Mouse (Mus musculus) embryo, embryonic 11.5 days (tissue): ENCODE results near the gene Plau.

ENCODE experiments used
- DNase-seq: peaks from one replicate; pipeline ENCODE4 v3.0.0-alpha.2; 2012; ENCODE audit warnings: low read depth, low spot score

Plau gene

DNA sequence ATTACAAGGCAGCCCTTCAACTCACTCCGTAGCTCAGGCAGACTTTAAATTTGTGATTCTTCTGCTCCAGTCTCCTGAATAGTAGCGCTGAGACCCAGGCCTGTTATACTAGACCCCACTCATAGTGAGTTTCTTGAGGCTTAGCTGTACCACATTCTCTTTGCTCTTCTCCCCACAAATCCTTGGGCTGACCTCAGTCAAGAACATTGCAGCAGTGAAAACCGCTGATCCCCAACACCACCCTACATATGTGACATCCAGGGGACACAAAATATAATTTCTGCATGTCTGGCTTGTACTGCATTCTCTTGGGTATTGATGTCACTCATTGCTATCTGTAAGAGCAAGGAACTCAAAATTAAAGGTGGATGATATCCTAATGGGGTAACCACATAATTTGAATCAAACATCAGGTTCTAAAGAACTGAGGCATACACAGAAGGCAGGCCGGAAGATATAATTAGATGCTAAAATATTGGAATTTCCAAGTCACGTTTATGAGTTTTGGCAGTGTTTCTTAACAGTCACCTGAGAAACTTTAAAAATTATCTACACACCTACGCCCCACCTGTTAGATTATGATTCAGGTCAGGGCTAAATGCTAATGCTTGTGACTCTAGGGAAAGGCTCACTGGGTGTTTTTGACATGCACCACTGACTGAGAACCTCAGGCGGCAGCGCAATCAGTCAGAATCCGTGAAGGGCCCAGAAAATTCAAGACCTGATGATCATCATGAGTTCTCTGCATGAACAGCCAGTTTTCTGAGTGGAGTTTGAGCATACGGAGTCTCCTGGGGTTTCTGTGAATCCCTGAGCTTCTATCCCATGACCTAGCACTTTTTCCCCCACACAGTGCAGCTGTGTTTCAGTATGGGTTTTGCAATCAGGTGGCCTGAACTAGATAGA lies 8.5 kb downstream of the Plau start:
- DNase-seq = no peak

DNA sequence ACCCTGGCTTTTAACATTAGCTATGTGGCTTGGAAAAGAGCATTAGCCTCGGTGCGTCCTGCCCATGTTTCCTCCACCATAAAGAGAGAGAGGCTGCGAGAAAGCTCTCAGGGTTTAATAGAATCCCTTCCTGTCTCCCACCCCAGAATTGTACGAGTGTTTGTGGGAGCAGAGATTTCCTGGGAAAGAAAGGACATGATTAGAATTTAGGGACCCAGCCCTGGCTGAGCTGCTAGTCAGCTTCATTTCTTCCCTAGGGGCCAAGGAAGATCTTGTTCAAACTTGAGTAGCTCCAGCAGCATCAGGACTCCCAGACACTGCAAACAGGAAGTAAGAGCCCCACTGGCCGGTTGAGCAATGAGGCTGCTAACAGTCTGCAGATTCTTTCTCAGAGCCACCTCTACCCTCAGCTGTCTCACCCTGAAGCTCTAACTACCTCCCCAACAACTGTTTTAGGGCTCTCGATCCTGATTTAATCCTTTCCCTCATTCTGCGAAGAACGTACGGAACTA lies 9.2 kb downstream of the Plau start:
- DNase-seq = no peak

- DNase-seq = no peak
Measured at GRCm38 (mm10) chr14:20846214-20846613, 9.8 kb downstream of the Plau start.

GRCm38 (mm10) chr14:20847637-20848129 lies 11.2 kb downstream of the Plau start:
- no peak for DNase-seq

DNA sequence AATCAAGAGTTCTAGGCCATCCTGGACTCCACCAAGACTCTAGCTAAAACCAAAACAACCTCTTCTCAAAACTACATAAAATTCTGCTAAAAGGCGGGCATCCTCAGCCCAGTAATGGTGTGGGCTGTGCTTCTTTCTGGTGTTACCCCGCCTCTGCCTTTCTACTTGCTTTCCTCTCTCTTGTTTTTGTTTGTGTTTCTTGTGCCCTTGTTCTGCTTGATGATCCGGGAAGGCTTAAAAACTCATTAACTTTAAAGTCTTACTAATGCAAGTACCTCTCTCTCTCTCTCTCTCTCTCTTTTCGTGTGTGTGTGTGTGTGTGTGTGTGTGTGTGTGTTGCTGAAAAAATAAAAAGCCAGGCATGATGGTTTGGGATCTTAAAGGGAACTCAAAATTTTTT lies 13.3 kb downstream of the Plau start:
- DNase-seq = no peak

GRCm38 (mm10) chr14:20850498-20850897 lies 14.0 kb downstream of the Plau start:
- no peak for DNase-seq

GRCm38 (mm10) chr14:20851776-20852175 lies 15.3 kb downstream of the Plau start:
- DNase-seq = no peak

DNA sequence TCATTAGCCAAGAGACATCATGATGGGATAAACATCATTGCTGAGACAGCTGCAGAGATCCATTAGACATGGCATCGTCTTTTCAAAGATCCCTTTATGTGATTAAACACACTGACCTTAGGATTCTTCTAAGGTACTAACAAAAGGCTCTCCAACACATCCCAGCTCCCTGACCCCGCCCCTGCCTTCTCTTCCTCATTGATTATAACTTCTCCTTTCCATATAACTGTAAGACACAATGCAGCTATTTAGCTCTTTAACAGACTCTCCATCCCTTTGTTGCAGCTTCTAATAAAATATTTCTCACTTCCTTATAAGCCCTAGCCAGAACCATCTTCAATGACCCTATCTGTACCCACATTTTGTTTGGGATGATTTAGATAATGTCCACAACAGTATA lies 24.7 kb downstream of the Plau start:
- DNase-seq = no peak

GRCm38 (mm10) chr14:20861559-20861958 lies 25.1 kb downstream of the Plau start:
- no peak for DNase-seq

- no peak for DNase-seq
Measured at GRCm38 (mm10) chr14:20863306-20864065, 27.0 kb downstream of the Plau start.

- no peak for DNase-seq
Measured at GRCm38 (mm10) chr14:20864192-20864591, 27.7 kb downstream of the Plau start.

- DNase-seq = no peak
Measured at GRCm38 (mm10) chr14:20865604-20866003, 29.1 kb downstream of the Plau start.

DNA sequence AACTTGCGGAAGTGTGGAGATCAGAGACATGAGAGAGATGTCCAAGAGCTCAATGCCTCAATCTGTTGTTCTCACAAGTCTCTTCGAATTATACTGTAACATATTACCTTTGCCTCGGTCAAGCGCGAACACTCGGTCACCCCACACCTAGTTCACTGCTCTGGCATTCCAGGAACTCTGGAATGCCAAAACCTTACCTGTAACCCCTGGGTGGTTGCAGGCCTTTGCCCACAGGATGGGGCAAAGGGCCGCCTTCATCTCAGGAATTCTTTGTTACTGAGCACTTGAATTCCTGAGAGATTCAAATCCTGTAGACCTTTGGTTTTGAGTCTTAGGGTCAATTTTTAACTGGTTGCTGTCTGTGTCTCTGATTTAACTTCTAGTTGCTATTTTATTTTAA lies 29.9 kb downstream of the Plau start:
- no peak for DNase-seq

DNA sequence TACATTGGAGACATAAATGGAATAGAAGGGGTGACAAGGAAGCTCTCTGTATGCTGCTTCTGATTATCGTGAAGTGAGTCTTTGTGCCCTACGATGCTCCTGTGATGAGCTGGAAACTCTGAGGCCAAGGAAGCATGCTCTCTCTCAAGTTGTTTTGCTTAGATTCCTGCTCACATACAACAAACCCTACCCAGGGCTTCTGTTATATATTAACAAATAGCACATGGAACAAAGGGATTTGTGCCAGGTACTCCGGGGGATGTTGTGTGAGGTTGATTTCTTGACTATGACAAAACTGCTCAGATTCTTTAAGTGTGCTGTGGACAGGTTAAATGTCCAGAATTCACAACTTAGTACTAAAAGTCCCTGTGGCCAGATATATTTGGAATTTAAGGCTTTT lies 33.6 kb downstream of the Plau start:
- DNase-seq = no peak

DNA sequence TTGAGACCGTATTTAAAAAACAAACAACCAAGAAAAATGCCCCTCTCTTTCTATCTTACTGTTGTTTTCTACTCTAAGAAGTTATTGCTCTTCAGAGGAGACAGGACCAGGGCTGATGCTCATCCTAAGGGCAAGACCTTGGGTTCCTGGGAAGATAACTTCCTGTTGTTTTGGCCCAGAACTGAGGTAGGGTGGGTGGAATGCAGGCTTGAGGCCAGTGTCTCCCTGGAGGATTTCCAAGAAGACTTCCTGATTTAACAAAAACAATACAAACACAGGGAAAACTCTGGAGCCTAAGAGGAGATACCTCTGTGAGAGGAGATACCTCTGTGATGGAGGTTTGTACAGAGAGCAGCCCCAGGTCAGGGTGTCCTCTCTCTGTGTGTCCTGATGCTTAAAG lies 35.0 kb downstream of the Plau start:
- DNase-seq = no peak

DNA sequence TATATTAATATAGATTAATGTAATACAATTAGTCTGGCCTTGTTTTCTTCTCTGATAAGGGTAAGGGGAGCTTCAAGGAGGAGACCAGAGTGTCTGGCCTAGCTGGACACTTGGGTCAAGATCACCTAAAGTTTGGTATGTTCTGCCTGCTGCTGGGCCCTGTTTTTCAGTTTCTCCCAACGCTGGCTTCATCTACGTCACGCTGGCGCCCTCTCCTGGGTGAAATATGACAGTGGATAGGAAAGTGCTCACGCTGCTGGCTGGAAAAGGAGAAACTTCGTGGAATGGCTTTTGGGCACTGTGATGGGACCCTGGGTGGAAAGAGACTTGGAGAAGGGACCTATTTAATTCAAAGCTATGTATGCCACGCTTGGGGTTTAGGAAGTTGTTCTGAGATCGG lies 36.8 kb downstream of the Plau start:
- DNase-seq = peak; percentile 76

GRCm38 (mm10) chr14:20873931-20874330 lies 37.5 kb downstream of the Plau start:
- DNase-seq = no peak

DNA sequence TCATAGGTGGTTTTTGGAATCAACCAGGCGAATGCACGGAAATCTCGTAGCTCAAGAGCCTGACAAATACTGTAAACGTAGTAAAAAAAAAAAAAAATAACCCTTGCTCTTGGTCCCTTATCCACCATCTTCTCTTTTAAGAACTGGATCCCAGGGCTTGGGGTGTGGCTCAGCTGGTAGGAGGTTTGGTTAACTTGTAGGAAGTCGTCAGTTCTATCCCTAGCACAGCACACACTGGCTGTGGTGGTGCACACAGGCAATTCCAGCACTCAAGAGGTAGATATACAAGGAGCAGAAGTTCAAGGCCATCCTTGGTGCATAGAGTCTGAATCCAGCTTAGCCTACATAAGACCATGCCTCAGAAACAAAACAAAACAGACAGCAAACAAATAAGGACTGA lies 48.2 kb downstream of the Plau start:
- DNase-seq = no peak

GRCm38 (mm10) chr14:20885091-20885888 lies 48.8 kb downstream of the Plau start:
- peak; percentile 38 for DNase-seq

DNA sequence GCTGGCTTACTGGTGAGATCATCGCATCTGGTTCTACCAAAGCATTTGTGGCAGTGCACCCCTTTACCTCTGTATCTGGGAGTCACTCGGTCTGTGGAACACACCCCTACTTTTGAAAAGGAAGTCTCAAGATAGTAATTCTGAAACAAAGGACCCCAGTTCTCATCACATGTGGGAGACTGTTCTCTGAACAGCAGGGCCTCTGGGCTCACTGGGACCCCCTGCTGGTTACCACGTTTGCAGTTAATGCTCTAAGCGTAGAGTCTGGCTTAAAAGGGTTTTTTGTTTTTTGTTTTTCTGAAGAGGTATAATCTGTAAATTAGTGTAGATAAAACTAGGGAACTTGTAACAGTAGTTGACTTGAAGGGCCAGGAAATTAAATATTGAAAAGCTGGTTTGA lies 49.8 kb downstream of the Plau start:
- DNase-seq = no peak

GRCm38 (mm10) chr14:20887541-20888085 lies 51.2 kb downstream of the Plau start:
- DNase-seq = no peak
